Mouse (Mus musculus) kidney, adult 2 months (tissue): ENCODE measurements around the gene Adamts14.

Experiments used
- CTCF ChIP-seq: fragments of 200-500 bp; conservative IDR thresholded peaks from 2 replicates; pipeline ENCODE4 v1.5.1; 2011; ENCODE audit warnings: low read depth, mild to moderate bottlenecking, control low read depth, low read length, moderate library complexity, mixed read lengths; ENCODE audit not compliant: insufficient read depth, insufficient read length
- POLR2A ChIP-seq: fragments of 200-500 bp; IDR thresholded peaks from one replicate; pipeline ENCODE4 v1.6.1; 2011; ENCODE audit warnings: low read depth, low read length, control low read depth

GRCm38 (mm10) chr10:61195216-61195615 is 78.0 kb downstream of the Adamts14 start:
- no peak for TF ChIP-seq CTCF
- TF ChIP-seq POLR2A: no peak
